Comparison of ENCODE assay signal across 8 mouse cellular contexts in the genomic region with DNA sequence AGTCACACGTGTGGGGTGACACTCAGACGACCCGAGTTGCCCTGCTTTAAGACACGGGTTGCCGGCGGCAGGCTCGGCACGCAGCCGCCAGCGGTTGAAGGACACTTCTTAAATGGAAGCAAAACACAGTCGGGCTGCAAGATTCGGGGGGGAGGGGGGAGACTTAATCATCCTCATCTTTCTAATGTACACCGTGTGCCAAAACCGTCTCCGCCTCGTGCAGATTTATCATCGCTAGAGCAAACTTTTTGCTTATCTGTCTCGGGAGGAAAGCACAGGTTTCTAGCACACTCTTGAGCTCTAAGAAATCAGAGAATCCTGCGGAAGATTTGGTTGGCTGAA. TPM values are rescaled to one million over a fixed set of nuclear protein-coding genes. Genes with fewer than 3 reads are reported as not detected.
DNase-seq lines count a peak whose midpoint lies in the region; ATAC-seq lines count a peak whose summit lies in the region.

No protein-coding gene starts in this region.

- no peak; the same call in 1 of the 2 replicates for ATAC-seq in kidney, embryonic 15.5 days (replicated peaks; ENCODE audit: low FRiP score)
- no peak for ATAC-seq in embryonic facial prominence, embryonic 11.5 days (replicated peaks; ENCODE audit: insufficient number of reproducible peaks, low FRiP score, low TSS enrichment, low read depth)
- ATAC-seq in intestine, embryonic 14.5 days (replicated peaks; ENCODE audit: low FRiP score, low TSS enrichment, low read depth), result peak; percentile 38
- ATAC-seq in midbrain, embryonic 15.5 days (replicated peaks), result peak; percentile 13; the same call in 1 of the 2 replicates

- H3K4me2 ChIP-seq in kidney, embryonic 15.5 days, result peak overlapping the region; percentile 98
- peak overlapping the region; percentile 92 for H3K4me2 ChIP-seq in embryonic facial prominence, embryonic 11.5 days (ENCODE audit: low read depth, low read length)
- peak overlapping the region; percentile 79 for H3K4me2 ChIP-seq in intestine, embryonic 14.5 days (ENCODE audit: low read length)
- peak overlapping the region; percentile 99 for H3K4me2 ChIP-seq in midbrain, embryonic 15.5 days

- H3K9ac ChIP-seq in kidney, embryonic 15.5 days, result peak overlapping the region; percentile 75
- H3K9ac ChIP-seq in embryonic facial prominence, embryonic 11.5 days (replicated peaks; ENCODE audit: low read length), result peak overlapping the region; percentile 93
- peak overlapping the region; percentile 82 for H3K9ac ChIP-seq in intestine, embryonic 14.5 days (ENCODE audit: low read length)
- peak overlapping the region; percentile 48; the same call in 1 of the 2 replicates for H3K9ac ChIP-seq in midbrain, embryonic 15.5 days

- H3K36me3 ChIP-seq in kidney, embryonic 15.5 days, result no peaks in the 10 kb centered on the region
- H3K36me3 ChIP-seq in embryonic facial prominence, embryonic 11.5 days (replicated peaks; ENCODE audit: control insufficient read depth, insufficient read depth, low read depth, low read length), result no peaks in the 10 kb centered on the region
- no peaks in the 10 kb centered on the region for H3K36me3 ChIP-seq in intestine, embryonic 14.5 days (ENCODE audit: control insufficient read depth, insufficient read depth, low read length)
- no peaks in the 10 kb centered on the region for H3K36me3 ChIP-seq in midbrain, embryonic 15.5 days (replicated peaks)

- H3K9me3 ChIP-seq in kidney, embryonic 15.5 days (replicated peaks), result no peaks in the 10 kb centered on the region
- no peaks in the 10 kb centered on the region for H3K9me3 ChIP-seq in embryonic facial prominence, embryonic 11.5 days (replicated peaks; ENCODE audit: control insufficient read depth, low read length)
- H3K9me3 ChIP-seq in intestine, embryonic 14.5 days (ENCODE audit: control insufficient read depth, low read length), result no peaks in the 10 kb centered on the region
- no peaks in the 10 kb centered on the region for H3K9me3 ChIP-seq in midbrain, embryonic 15.5 days

- peaks cover 36% of the 10 kb centered on the region for H3K27me3 ChIP-seq in kidney, embryonic 15.5 days
- H3K27me3 ChIP-seq in embryonic facial prominence, embryonic 11.5 days (ENCODE audit: control insufficient read depth, insufficient read depth, low read length), result no peaks in the 10 kb centered on the region
- peaks cover 9% of the 10 kb centered on the region; the same call in 1 of the 2 replicates for H3K27me3 ChIP-seq in intestine, embryonic 14.5 days (replicated peaks; ENCODE audit: control insufficient read depth, insufficient read depth, low read length)
- peaks cover 50% of the 10 kb centered on the region for H3K27me3 ChIP-seq in midbrain, embryonic 15.5 days (replicated peaks)

- no peak for DNase-seq in kidney, adult 18-20 months
- no peak for DNase-seq in embryonic facial prominence, embryonic 11.5 days (ENCODE audit: low spot score)
- peak; percentile 84 for DNase-seq in intestine, embryonic 14.5 days (ENCODE audit: low spot score)
- DNase-seq in frontal cortex, postnatal 25 days (ENCODE audit: low spot score in 2 of 2), result no peak
- no peak for DNase-seq in frontal cortex, postnatal 14 days (ENCODE audit: low spot score in 2 of 2)
- DNase-seq in layer of hippocampus, postnatal 10 days (ENCODE audit: low spot score in 2 of 2), result no peak

- H3K4me1 ChIP-seq in kidney, embryonic 15.5 days, result peaks cover 18% of the 10 kb centered on the region
- H3K4me1 ChIP-seq in embryonic facial prominence, embryonic 11.5 days (ENCODE audit: control insufficient read depth, insufficient read depth, low read length), result no peaks in the 10 kb centered on the region; the same call in 1 of the 2 replicates
- H3K4me1 ChIP-seq in intestine, embryonic 14.5 days (replicated peaks; ENCODE audit: control insufficient read depth, insufficient read depth, low read length), result peaks cover 14% of the 10 kb centered on the region
- peaks cover 24% of the 10 kb centered on the region for H3K4me1 ChIP-seq in midbrain, embryonic 15.5 days

- peak overlapping the region; percentile 77 for H3K4me3 ChIP-seq in kidney, embryonic 15.5 days (replicated peaks)
- peak overlapping the region; percentile 84 for H3K4me3 ChIP-seq in embryonic facial prominence, embryonic 11.5 days (ENCODE audit: low read depth, low read length)
- peak overlapping the region; percentile 67 for H3K4me3 ChIP-seq in intestine, embryonic 14.5 days (ENCODE audit: low read depth, low read length)
- H3K4me3 ChIP-seq in midbrain, embryonic 15.5 days, result peak overlapping the region; percentile 70

- peak overlapping the region; percentile 86 for H3K27ac ChIP-seq in kidney, embryonic 15.5 days
- H3K27ac ChIP-seq in embryonic facial prominence, embryonic 11.5 days (replicated peaks; ENCODE audit: low read depth, low read length), result peak overlapping the region; percentile 89
- peak overlapping the region; percentile 93 for H3K27ac ChIP-seq in intestine, embryonic 14.5 days (ENCODE audit: low read depth)
- no peak overlapping the region for H3K27ac ChIP-seq in midbrain, embryonic 15.5 days

- WGBS in kidney, embryonic 15.5 days, result under 1% methylated on average over 19 of the region's 19 CpGs
- WGBS in embryonic facial prominence, embryonic 11.5 days, result under 1% methylated on average over 19 of the region's 19 CpGs
- under 1% methylated on average over 19 of the region's 19 CpGs for WGBS in intestine, embryonic 14.5 days
- WGBS in midbrain, embryonic 15.5 days, result 1% methylated on average over 19 of the region's 19 CpGs

RNA-seq across cellular contexts. Expression of a gene that starts 0.9 kb away (rescaled TPM):
- 9.7 and 11.1 TPM in 2 replicates for polyA plus RNA-seq in kidney, embryonic 15.5 days (2015; fragmentation: Nextera tagmentation; extraction: Ambion mirVana)
- 21.5 and 22.2 TPM in 2 replicates for polyA plus RNA-seq in embryonic facial prominence, embryonic 11.5 days (2014; fragmentation: Nextera tagmentation; extraction: Ambion mirVana)
- 24.3 and 31.7 TPM in 2 replicates for polyA plus RNA-seq in intestine, embryonic 14.5 days (2014; fragmentation: Nextera tagmentation; extraction: Ambion mirVana)
- polyA plus RNA-seq in midbrain, embryonic 15.5 days (2015; fragmentation: Nextera tagmentation; extraction: Ambion mirVana), result 27.4 and 35.7 TPM in 2 replicates
- 1 to 10 TPM; 1.9 to 2.2 TPM for total RNA-seq in layer of hippocampus, postnatal 10 days (2021)

Comparison
In these comparisons a context has a peak if more than half of its experiments do, and no peak if none do; other contexts are left out.
1. ATAC-seq: peak in intestine, embryonic 14.5 days (single experiment) and midbrain, embryonic 15.5 days (single experiment); none in kidney, embryonic 15.5 days (single experiment) and embryonic facial prominence, embryonic 11.5 days (single experiment).
2. Peak in every context shown above with its lines, with median percentiles within 50 percentile points of each other: H3K4me2 ChIP-seq, H3K4me3 ChIP-seq and H3K9ac ChIP-seq.